Mouse (Mus musculus) lung, postnatal 36 days (tissue): ENCODE data around the gene Cir1.
A peak's percentile ranks its signal among the peaks of the same experiment; 100 is the strongest.

Source experiments
- DNase-seq: peaks from one replicate; pipeline ENCODE4 v3.0.0; 2022; ENCODE audit warnings: mixed read lengths

The Cir1 gene

DNA sequence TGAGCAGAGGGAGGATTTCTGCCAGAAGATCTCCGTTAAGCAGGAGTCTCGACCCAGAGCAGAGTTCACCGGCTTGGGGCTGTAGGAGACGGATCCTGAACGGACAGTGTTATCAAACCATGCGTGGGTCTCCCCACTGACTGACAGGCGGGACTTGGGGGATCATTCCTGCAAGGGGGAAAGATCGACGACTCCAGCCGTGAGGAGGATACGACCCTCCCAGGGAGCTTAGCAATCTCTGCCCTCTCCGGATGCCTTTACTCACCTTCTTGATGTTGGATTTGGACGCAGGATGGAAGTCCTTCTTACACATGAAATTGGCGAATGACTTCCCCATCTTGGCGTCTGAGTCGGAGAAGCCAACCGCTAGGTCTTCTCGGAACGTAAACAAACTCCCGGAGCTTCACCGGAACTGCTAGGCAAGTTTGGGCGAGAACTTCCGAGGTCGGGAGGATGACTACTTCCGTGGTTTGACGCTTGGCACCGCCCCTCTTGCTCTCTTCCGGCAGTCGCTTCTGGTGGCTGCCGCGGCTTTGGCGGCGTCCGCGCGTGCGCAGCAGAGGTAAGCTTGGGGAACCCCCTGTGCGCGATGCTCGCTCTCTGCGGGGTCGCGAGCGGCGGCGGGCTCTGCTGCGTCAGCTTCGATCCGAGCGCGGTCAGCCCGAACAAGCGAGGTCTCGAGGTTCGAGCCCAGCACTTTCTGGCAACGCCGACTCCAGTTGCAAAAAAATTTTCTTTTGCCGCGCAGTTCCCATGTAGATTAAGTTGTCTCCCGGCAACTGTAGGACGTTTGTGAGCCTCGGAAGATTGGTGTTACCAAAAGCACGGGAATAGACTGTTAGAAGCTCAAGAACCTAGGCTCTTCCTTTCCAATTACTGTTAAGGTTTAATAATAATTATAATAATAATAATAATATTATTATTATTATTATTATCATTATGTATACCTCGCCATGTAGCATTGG, at the start of gene Cir1, which contains the start of gene Scrn3:
Gene Cir1, minus strand, starts transcription at position 550 of the 965 bp plus-strand sequence.
Gene Scrn3, plus strand, starts transcription at position 450 of the 965 bp plus-strand sequence.
- peak; percentile 96 for DNase-seq

DNA sequence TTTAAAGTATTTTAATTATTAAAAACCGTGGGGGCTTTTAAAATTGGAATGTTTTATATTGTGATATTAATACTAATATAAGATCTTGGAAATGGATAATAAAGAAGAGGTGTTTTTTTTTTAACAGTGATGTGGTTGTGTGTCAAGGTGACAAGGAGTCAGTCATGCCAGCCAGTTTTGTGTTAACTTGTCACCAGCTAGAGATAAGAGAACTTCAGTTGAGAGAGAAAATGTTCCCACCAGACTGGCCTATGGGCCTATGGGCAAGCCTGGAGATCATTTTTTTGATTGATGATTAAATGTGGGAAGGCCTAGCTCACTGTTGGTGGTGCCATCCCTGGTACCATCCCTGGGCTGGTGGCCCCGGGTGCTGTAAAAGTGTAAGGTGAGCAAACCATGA, 48.0 kb upstream of the Cir1 start:
- DNase-seq, result no peak

DNA sequence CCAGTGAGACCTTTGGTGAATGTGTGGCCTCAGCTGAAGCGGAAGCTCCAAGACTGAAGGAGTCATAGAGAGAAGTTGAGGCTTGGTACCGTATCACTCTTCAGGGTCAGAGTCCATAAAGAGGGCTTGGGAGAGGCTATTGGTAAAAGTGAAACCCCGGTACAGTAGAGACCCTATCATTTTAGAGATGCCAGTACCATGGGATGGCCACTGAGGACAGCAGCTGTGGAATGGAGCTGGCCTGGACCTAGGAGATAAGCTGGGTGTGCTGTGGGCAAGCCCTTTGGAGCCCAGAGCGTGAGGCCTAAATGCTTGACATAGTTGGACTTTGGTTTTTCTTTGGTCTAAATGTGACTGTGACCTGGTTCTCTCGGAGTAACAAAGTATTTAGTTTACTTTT, 47.4 kb upstream of the Cir1 start:
- no peak for DNase-seq

DNA sequence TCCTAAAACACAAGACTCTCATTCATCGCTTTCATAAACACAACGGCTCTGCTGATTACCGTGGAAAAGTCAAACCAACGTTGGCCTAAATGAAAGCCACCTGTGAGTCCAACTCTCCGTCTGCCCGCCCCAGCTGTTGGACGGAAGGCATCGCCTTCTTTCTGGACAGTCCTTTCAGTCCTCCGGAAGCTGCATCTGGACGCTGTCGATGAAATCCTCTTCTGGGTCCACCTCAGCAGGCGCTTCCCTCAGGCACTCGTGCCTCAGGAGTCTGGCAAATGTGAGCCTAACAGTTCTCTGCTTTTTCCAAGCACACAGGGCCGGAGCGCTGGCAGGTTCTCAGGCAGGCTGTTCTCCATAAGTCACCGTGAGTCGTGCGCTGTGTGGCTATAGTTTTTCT, 44.5 kb upstream of the Cir1 start:
- DNase-seq, result no peak

DNA sequence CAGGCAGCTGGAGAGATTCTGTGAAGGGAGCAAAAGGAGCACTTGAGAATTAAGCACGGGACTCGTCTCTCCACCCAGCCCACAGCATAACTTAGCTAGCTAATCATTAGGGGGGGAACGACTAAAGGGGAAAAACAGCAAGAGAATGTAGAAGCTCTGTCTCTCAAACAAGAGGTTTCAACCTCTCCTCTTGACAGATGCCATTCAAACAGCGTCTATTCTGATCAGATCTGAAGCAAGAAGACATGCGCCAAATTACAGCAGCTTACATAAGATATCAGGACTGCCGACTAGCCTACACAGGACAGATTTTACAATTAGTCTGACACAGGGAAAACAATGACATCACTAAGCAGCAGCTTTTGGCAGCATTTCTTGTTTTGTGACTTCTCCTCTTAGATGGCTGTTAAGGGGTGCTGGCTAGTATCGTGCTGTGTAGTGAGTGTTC, 39.5 kb upstream of the Cir1 start:
- DNase-seq, result peak; percentile 61

DNA sequence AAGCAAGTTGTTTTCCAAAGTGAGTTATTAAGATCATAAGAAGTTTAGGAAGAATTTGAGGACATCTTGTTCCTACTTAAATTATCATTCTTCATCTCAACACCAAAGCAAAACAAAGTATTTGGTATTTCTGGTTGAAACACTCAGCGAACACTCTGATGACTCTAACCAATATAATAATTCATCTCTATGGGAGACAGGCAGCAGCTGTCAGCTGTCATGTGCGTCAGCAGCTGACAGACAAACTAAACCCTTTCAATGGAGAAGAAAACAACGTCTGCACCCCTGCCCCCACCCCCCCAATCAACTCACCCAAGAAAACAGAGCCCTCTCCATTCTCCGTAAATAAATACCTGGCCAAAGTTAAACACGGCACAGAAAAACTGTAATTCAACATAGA, 39.0 kb upstream of the Cir1 start:
- DNase-seq, result peak; percentile 66

DNA sequence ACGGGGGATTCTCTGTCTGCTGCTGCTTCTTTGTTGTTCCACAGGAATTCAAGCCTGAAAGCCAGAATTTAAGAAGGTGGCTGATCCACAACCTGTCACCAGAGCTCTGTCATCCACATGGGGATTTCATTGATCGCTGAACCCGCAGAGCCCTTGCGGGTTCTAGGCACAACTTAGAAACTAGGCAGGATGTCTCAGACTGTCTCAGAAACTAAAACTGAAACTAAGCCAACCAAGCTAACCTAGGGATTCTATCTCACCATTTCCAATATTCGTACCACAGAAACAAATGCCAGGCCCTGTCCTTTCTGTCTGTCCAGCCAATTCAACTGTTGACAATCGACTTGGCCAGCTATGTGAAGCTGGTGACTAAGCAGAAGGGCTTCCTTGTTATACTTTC, 35.7 kb upstream of the Cir1 start:
- no peak for DNase-seq

DNA sequence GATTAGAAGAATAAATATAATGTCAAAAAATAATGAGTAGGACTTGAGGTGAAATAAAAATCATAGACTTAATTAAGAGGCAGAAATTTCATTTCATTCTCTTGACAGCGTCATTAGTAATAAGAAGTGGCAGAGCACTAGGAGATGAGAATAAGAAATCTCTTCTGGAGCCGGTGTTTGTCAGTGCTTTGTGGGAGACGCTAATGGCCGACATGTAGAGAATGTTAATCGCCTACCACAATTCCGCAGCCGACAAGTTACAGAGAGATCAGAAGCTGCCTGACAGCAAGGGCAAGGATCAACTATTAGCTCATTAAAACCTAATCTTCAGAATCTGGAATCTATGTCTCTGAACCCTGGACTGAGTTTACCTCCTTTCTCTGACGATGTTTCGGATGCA, 35.3 kb upstream of the Cir1 start:
- no peak for DNase-seq

DNA sequence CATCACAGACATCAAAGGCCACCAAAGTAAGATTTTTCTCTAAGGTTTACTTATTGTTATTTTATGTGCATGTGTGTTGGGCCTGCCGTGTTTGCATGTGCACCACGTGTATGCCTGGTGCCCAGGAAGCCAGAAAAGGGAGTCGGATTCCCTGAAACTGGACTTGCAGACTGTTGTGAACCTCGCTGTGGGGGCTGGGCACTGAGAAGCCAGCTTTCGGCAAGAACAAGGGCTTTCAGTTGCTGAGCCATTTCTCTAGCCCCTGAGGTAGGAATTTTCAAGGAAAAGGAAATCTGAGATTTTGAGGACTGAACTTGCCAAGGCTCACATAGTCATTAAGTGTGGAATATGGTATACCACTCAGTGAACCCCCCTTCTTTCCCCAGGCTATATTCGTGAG, 34.6 kb upstream of the Cir1 start:
- DNase-seq, result no peak

DNA sequence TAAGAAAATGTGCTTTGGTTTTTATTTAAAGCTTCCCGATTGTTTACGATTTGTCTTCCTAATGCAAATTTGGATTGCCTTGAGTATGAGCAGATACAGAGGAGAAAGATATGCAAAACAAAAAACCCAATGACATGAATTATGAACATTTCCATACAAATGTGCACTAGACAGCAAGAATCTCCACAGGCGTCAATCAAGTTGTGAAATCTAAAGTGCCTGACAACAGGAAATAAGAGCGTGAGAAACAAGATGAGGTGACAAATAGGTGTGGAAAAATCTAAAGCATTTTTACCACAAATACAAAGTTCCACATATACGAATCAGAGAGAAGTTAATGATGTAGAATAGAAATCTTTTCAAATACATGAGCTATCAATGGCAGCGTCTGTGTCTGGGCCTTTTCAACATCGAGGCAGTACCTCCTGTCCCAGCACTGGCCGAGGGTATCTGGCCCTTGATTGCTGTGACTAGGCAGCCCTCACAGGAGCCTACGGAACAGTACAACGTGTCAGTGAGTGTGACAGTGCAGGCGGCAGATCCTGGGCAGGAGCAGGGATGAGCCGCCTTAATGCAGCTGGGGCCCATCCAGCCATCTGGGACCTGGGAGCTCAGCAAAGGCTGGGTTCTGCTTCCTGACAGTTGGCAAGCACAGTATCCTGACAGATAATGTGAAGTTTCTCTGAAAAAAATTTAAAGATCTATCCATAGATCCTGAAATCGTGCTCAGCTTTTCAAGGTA, 34.0 kb upstream of the Cir1 start:
- DNase-seq, result no peak

DNA sequence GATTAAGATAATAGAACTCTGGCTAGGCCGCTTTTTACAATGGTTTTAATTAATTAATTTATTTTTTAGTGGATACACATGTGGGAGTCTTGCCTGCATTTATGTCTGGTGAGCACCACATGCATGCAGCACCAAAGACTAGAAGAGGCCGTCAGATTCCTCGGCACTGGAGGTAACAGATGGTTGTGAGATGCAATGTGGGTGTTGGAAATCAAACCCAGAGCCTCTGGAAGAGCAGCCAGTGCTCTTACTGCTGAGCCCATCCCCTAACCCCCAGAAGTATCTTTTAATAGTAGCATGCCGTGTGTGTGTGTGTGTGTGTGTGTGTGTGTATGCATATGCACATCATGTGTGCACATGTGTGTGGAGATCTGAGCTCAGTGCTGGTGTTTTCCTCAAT, 32.7 kb upstream of the Cir1 start:
- no peak for DNase-seq

DNA sequence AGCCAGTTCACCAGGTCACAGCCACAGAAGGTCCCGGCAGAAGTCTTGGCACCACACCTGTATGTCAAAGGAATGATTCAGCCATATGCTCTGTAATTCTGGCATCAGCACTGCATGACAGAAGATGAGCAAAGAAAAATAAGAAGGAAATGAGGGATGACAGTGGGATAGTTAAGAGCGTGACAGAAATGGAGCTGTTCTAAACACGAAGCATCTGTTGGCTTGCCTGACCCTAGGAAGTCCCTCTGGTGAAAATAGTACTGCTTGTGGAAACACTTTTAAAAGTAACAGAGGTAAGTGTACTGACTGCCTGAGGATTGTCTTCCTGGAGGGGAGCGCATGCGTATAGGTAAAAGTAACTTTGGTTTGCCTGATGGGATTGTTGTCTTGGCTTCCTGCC, 31.2 kb upstream of the Cir1 start:
- DNase-seq, result no peak

DNA sequence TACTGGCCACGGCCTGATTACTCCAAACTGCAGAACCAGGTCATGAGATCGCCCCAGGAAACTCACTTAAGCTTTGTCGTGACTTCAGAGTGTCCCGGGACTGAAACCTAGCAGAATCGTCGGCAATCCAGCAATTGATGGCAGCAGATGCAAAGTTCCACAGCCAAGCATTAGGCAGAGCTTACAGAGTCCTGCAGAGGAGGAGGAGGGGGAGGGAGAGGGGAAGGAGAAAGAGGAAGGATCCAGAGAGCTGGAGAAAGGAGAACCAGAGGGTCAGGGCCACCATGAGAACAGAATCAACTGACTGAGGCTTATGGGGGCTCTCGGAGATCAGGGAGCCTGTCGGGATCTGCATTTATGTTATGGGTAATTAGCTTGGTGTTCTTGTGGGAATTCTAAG, 25.9 kb upstream of the Cir1 start:
- DNase-seq, result no peak

DNA sequence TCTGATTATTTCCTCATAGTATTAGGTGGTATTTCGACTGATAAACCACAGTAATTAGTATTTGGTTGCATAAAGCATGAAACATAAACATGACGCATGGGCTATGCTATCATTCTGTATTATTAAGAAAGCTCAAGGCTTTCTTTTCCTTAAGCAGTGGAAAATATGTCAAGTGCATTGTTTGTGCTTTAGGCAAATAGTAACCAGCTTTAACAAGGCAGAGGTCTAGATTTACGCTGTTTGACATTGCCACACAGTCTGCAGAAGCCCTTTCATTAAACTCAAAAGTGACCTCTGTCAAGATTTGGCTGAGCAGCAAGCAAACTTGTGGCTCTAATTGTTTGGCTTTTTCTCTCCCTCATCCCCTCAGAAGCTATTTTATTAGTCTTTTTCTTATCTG, 23.4 kb upstream of the Cir1 start:
- no peak for DNase-seq

DNA sequence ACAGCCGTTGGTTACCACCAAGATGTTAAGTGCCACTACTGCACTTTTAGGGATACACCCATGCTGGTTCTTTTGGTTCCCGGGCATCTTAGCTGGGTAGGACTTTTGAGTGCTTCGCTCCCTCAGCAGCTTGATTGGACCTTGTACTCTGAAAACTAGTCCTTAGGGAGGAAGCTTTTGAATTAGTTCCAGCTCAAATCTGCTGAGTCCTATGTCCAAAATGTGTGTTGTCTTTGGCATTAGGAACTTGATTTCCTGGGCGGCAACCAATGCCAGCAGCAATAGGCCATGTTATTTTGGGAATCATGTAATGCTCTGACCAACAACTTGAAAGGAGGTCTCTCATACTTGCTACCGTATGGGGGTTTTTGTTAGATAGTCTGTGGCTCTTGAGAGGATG, 13.4 kb upstream of the Cir1 start:
- no peak for DNase-seq

DNA sequence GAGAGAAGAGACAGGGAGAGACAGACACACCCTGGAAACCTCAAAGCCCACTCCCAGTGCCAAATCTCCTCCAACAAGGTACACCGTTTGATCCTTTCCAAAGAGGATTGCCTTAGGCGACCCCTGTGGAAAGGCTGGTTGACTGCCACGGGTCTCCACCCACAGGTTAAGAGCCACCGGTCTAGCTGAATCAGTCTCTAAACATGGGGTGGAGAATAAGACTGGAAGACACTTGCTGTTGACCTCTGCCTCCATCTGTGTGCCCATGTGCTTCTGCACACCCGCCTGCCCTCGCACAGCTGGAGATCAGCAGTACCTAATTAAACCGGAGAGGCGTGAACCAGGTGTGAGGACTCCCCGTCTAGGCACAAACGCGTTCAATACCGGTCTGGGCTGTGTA, 10.5 kb upstream of the Cir1 start:
- no peak for DNase-seq

DNA sequence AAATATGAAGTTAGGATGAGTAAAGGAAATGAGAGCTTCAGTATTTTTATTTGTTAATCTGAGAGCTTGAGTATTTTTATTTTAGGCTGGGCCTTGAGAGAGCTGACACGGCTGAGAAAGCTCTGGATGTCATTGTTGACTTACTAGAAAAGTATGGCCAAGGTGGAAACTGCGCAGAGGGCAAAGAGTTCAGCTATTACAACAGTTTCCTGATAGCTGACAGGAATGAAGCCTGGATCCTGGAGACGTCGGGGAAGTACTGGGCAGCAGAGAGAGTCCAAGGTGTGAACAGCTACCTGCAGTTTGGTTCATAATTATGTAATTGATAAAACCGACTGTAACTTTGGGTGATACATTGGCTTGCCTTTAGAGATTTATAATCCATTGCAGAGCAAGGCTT, 6.7 kb upstream of the Cir1 start:
- DNase-seq, result no peak

DNA sequence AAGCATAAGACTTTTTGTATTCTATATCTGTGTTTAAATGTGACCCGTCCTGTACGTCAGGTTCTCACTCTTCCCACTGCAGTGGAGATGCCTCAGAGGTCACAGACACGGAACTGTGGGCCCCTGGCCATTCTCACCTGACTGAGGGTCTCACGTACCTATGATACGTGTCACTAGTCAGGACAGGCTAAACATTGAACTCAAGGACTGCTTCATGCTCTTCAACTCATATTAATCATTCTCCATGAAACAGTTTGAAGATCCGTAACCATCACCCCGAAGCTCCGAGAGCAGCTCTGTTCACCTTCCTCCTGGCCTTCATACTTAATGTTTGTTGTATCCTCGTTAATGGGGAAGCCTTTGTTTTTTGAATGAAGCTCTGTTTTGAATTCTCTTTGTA, 4.9 kb upstream of the Cir1 start:
- no peak for DNase-seq

DNA sequence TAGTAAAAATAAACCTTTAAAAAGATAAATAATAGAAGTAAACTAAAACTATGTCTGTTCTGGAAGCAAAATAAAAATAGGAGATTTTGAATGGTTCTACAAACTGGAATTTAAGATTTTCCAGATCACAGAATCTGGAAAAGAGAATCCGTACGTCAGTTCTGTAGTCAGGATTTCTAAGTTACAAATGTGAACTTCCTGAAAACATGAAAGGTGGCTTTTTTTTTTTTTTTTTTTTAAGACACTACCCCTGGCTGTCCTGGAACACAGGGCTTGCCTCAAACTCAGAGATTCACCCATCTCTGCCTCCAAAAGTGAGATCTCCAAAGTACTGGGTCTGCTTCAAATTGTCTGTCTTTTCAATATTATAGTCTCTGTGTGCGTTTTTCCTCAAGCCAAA, 1.8 kb upstream of the Cir1 start:
- no peak for DNase-seq

DNA sequence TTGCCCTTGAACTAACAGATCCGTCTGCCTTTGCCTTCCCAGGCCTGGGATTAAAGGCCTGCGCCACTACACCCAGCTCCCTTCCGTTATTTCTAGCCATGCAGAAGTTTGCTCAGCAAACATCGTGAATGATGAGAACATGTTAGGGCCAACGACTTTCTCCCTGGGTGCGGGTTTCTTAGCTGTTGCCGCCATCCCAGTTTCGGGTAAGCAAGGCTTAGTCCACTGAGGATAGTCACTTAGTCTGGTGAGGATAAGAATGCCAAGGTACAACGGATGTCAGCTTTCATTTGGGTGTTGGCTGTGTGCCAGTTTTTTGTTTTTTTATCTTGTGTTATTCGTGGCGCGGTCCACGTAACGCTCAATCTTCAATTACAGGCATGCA, 608 bp upstream of the Cir1 start:
- DNase-seq, result peak; percentile 55

DNA sequence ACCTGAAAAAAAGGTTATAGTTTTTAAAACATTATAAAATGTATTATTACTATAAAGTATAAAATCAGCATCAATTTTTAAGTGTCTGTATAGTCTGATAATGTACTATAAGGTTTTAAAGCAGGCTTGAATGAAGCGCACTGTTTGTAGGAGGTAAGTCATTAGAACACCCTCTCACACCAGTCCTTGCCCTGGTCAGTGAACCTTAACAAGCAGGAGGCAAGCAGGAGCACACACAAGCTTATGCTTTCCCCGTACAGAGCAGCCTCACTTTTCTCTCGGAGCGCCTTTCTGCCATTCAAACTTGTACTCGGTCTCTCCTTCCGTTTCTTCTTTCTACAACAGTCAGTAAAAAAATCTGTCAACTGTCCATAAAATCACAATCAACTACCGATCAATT, 6.5 kb downstream of the Cir1 start:
- no peak for DNase-seq

DNA sequence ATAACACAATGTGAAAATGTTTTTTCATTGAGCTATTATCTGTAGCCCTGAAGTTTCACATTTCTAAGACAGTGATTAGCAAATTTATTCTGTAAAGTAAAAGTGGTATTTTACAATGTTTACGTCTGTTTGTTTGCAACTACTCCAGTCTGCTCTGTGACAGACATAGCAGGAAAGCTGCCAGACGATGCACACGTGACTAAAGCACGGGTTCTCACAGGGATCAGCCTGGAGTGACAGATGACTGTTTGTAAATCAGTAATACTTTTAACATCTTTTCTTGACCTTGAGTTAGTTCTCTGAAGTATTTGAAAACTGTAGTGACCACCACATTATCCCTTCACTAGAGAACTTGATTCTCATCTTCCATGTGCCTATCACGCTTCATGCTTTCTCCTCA, 8.0 kb downstream of the Cir1 start:
- no peak for DNase-seq

DNA sequence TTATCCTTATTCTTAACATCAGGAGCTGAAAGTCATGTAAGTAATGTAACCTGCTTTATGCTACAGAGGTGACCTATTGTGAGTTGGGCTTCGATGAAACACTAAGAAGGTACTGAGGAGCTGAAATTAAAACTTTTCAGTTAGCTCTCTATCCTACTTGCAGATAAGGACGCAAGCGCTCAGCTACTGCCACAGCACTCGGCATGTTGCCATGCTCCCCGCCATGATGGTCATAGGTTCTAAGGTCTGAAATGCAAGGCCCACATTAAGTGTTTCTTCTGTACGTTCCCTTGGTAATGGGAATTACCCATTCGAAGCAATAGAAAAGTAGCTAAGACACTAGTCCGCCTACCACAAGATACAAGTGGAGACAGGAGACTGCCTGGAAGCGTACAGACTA, 9.8 kb downstream of the Cir1 start:
- no peak for DNase-seq

DNA sequence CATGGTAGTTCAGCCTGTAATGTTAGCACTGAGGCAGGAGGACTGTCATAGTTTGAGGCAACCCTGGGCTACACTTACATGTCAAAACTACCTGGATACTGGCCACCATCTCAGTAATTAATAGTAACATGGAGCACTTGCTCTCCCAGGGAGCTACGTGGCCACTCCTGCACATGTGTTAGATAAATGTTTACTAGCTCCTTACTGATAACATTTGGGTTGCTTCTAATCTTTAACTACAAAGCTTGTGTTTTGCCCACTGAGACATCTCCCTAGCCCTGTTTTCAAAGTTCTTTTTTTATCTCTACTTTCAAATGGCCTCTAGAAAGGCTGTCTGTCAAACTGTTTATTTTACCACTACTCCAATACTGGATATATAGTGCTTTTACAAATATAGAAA, 10.5 kb downstream of the Cir1 start:
- DNase-seq, result no peak
